Mouse (Mus musculus) hindbrain, embryonic 15.5 days (tissue): Measurements from ENCODE around the gene Gpatch8. TPM values are rescaled to one million over a fixed set of nuclear protein-coding genes. Genes with fewer than 3 reads are reported as not detected.

ENCODE experiments used
- ATAC-seq: fragments of 200-750 bp; cut with Nextera tagmentation; 2 replicates; pipeline ENCODE4 v1.8.0; 2017; ENCODE audit warnings: low read depth, moderate number of reproducible peaks, moderate TSS enrichment; ENCODE audit not compliant: low FRiP score
- H3K27ac ChIP-seq: fragments of 300-500 bp; sonication (generic); replicated peaks from 2 replicates; pipeline ENCODE4 v1.5.1; 2015; ENCODE audit warnings: mild to moderate bottlenecking, inconsistent platforms
- H3K27me3 ChIP-seq: fragments of 300-500 bp; sonication (generic); 2 replicates; pipeline ENCODE4 v1.6.1; 2015; ENCODE audit warnings: control low read depth, inconsistent platforms
- H3K36me3 ChIP-seq: fragments of 300-500 bp; sonication (generic); 2 replicates; pipeline ENCODE4 v1.6.1; 2015; ENCODE audit warnings: control low read depth, inconsistent platforms
- H3K4me1 ChIP-seq: fragments of 300-500 bp; sonication (generic); replicated peaks from 2 replicates; pipeline ENCODE4 v1.6.1; 2015; ENCODE audit warnings: control low read depth, inconsistent platforms
- H3K4me2 ChIP-seq: fragments of 300-500 bp; sonication (generic); 2 replicates; pipeline ENCODE4 v1.6.1; 2015; ENCODE audit warnings: moderate library complexity, mild to moderate bottlenecking, inconsistent platforms
- H3K4me3 ChIP-seq: fragments of 300-500 bp; sonication (generic); 2 replicates; pipeline ENCODE4 v1.5.1; 2015; ENCODE audit warnings: mild to moderate bottlenecking, inconsistent platforms
- H3K9ac ChIP-seq: fragments of 300-500 bp; sonication (generic); 2 replicates; pipeline ENCODE4 v1.6.1; 2015; ENCODE audit warnings: inconsistent platforms
- H3K9me3 ChIP-seq: fragments of 300-500 bp; sonication (generic); 2 replicates; pipeline ENCODE4 v1.6.1; 2016; ENCODE audit warnings: control low read depth, inconsistent platforms
- WGBS: fragments of 180-500 bp; shearing (Covaris S2); methylation state at CpG from one replicate; pipeline ENCODE4 v1.1.7; 2015; 5-methylcytosine and 5-hydroxymethylcytosine counted together
- polyA plus RNA-seq: library from polyadenylated mRNA; unstranded; fragments of >200 nt; fragmentation: Nextera tagmentation; extraction: Ambion mirVana; gene quantifications from 2 replicates; pipeline ENCODE4 v1.2.1, GENCODE M21; 2015

Gpatch8 gene
- polyA plus RNA-seq, 1 experiment from 2014 or later, result 66.6 TPM

DNA sequence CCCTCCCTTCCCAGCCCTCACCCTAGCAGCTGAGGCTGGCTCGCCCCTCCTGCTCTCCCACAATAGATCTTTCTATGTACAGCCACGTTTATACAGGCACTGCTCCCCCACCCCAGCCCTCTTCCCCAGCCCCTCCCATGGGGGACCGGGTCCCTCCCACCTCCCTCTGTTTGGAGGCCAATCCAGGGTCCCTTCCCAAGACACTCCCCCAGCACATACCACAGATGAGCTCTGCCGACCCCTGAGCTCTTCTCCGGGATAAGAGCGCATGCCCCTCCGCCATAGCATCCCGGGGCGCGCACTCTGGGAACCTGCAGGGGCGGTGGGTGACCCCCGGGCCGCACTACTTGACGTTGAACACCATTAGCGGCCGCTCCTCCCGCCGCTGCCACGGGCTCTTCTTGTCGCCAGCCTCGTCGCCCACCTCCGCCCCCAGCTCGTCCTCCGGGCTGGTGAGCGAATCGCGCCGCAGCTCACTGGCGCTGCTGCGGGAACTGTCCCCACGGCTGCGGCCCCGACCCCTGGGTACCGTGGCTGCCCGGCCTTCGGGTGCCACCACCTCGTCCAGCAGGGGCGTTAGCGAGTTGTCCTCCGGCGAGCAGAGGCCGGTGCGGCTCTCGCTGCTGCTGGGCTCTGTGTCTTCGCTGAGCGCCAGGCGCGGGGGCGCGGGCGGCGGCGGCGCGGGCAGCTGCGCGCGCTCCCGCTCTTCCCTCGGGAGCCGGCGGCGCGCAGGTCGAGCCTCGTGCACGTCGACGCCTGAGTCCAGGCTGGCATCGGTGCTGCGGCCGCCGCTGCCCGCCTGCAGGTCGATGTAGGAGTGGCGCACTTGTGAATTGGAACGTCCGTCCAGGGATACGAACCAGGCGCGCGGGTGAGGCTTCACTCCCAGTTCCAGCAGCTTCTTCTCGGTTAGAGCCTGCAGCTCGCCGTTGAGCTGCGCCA, 118.8 kb downstream of the Gpatch8 start:
- Histone ChIP-seq H3K4me3 (peak overlapping the region; percentile 28), H3K4me1 (peaks cover 38% of the 10 kb centered on the region), H3K27ac (0 out of 2 replicates have a peak overlapping the region, but pooled peaks have one; percentile 25), H3K36me3 (peaks cover 55% of the 10 kb centered on the region), H3K27me3 (no peaks in the 10 kb centered on the region), H3K9me3 (no peaks in the 10 kb centered on the region), H3K4me2 (peak overlapping the region; percentile 51), H3K9ac (peak overlapping the region; percentile 18)
- ATAC-seq, result no peak; the same call in 1 of the 2 replicates
- 6% methylated on average over 80 of the region's 87 CpGs for WGBS

GRCm38 (mm10) chr11:102436471-102436790, 119.8 kb downstream of the Gpatch8 start:
- H3K9me3 ChIP-seq, result no peaks in the 10 kb centered on the region
- H3K27ac ChIP-seq, result no peak overlapping the region
- H3K4me3 ChIP-seq, result no peak overlapping the region
- H3K36me3 ChIP-seq, result peaks cover 50% of the 10 kb centered on the region
- WGBS, result 87% methylated on average over 10 of the region's 10 CpGs
- H3K4me2 ChIP-seq, result no peak overlapping the region
- H3K4me1 ChIP-seq, result peaks cover 42% of the 10 kb centered on the region
- H3K27me3 ChIP-seq, result no peaks in the 10 kb centered on the region
- no peak for ATAC-seq
- H3K9ac ChIP-seq, result no peak overlapping the region

- no peak overlapping the region for H3K4me3 ChIP-seq
- no peak overlapping the region for H3K9ac ChIP-seq
- H3K36me3 ChIP-seq, result peaks cover 46% of the 10 kb centered on the region
- H3K27ac ChIP-seq, result no peak overlapping the region
- peaks cover 45% of the 10 kb centered on the region for H3K4me1 ChIP-seq
- no peaks in the 10 kb centered on the region for H3K27me3 ChIP-seq
- no peaks in the 10 kb centered on the region for H3K9me3 ChIP-seq
- no peak for ATAC-seq
- H3K4me2 ChIP-seq, result no peak overlapping the region
- 88% methylated on average over 18 of the region's 18 CpGs for WGBS
These were observed 120.3 kb downstream of the Gpatch8 start for GRCm38 (mm10) chr11:102435754-102436470.

DNA sequence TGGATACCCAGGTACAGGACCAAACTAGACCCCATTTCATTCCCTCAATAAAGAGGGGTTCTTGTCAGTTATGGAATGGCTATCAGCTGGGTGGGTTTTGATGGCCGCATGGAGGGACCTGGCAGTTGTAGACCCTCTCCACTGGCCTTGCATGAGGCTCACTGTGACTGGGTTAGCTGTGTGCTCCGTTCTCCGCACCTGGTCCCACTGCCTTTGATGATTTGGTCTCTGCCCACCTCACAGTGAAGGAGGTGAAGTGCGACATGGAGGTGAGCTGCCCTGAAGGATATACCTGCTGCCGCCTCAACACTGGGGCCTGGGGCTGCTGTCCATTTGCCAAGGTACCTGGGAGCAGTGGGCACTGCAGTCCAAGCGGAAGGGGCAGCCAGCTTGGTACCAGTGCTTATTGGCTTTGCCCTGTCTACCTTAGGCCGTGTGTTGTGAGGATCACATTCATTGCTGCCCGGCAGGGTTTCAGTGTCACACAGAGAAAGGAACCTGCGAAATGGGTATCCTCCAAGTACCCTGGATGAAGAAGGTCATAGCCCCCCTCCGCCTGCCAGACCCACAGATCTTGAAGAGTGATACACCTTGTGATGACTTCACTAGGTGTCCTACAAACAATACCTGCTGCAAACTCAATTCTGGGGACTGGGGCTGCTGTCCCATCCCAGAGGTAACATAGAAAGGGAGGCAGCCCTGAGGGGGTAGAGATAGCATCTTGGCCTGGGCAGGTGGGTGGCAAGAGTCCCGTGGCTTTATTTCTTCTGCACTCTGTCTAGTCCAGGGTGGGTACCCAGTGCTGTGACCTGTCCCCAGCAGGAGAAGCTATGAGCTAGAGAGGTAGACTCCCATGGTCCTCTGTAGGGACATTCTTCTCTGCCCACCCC, 121.1 kb downstream of the Gpatch8 start:
- Histone ChIP-seq H3K9me3 (no peaks in the 10 kb centered on the region), H3K36me3 (peaks cover 39% of the 10 kb centered on the region), H3K9ac (no peak overlapping the region), H3K27ac (no peak overlapping the region), H3K4me2 (no peak overlapping the region), H3K4me3 (no peak overlapping the region), H3K4me1 (peaks cover 49% of the 10 kb centered on the region), H3K27me3 (no peaks in the 10 kb centered on the region)
- WGBS, result 94% methylated on average over 11 of the region's 11 CpGs
- no peak for ATAC-seq

DNA sequence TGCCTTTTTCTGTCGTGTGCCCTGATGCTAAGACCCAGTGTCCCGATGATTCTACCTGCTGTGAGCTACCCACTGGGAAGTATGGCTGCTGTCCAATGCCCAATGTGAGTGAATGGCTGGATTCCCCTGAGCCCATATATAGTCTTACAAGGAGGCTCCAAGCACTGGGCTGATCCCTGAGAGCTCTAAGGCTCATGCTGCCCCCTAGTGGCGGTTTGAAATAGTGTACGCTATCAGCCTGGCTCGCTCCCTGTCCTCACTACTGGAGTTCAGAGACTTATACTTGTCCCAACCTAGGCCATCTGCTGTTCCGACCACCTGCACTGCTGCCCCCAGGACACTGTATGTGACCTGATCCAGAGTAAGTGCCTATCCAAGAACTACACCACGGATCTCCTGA, 121.8 kb downstream of the Gpatch8 start:
- WGBS, result 8% methylated on average over 7 of the region's 7 CpGs
- Histone ChIP-seq H3K9me3 (no peaks in the 10 kb centered on the region), H3K4me2 (no peak overlapping the region), H3K27ac (0 out of 2 replicates have a peak overlapping the region, but pooled peaks have one; percentile 4), H3K4me3 (no peak overlapping the region), H3K36me3 (peaks cover 33% of the 10 kb centered on the region), H3K27me3 (no peaks in the 10 kb centered on the region), H3K4me1 (peaks cover 56% of the 10 kb centered on the region), H3K9ac (no peak overlapping the region)
- ATAC-seq, result peak; percentile 38

DNA sequence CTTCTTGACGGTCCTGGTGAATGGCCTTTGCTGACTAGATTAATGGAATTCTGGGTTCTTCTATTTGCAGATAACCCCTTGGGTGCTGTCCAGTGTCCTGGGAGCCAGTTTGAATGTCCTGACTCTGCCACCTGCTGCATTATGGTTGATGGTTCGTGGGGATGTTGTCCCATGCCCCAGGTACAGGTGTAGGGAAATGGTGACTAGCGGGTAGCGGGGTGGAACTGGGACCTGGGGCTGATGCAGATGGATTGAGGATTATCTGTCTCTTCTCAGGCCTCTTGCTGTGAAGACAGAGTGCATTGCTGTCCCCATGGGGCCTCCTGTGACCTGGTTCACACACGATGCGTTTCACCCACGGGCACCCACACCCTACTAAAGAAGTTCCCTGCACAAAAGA, 122.3 kb downstream of the Gpatch8 start:
- Histone ChIP-seq H3K9me3 (no peaks in the 10 kb centered on the region), H3K27me3 (no peaks in the 10 kb centered on the region), H3K9ac (no peak overlapping the region), H3K36me3 (peaks cover 27% of the 10 kb centered on the region), H3K4me2 (no peak overlapping the region), H3K27ac (0 out of 2 replicates have a peak overlapping the region, but pooled peaks have one; percentile 4), H3K4me1 (peaks cover 52% of the 10 kb centered on the region), H3K4me3 (no peak overlapping the region)
- 88% methylated on average over 7 of the region's 7 CpGs for WGBS
- ATAC-seq, result no peak

DNA sequence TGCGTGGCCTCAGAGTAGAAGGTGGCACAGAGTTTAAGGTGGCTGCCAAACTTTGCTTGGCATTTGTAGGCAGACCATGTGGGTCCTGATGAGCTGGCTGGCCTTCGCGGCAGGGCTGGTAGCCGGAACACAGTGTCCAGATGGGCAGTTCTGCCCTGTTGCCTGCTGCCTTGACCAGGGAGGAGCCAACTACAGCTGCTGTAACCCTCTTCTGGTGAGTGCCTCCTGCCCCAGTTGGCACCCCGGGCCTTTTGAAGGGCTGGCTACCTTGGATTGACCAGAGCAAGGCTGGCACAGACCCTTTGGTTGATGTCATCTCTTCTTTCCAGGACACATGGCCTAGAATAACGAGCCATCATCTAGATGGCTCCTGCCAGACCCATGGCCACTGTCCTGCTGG, 123.3 kb downstream of the Gpatch8 start:
- H3K27ac ChIP-seq, result no peak overlapping the region
- H3K4me3 ChIP-seq, result no peak overlapping the region
- no peaks in the 10 kb centered on the region for H3K9me3 ChIP-seq
- H3K36me3 ChIP-seq, result peaks cover 22% of the 10 kb centered on the region
- no peak overlapping the region; the same call in 1 of the 2 replicates for H3K4me2 ChIP-seq
- 81% methylated on average over 6 of the region's 6 CpGs for WGBS
- ATAC-seq, result no peak
- peaks cover 42% of the 10 kb centered on the region for H3K4me1 ChIP-seq
- H3K27me3 ChIP-seq, result no peaks in the 10 kb centered on the region
- no peak overlapping the region for H3K9ac ChIP-seq

- peaks cover 22% of the 10 kb centered on the region for H3K36me3 ChIP-seq
- H3K9me3 ChIP-seq, result no peaks in the 10 kb centered on the region
- no peaks in the 10 kb centered on the region for H3K27me3 ChIP-seq
- no peak overlapping the region for H3K9ac ChIP-seq
- WGBS, result 62% methylated on average over 16 of the region's 16 CpGs
- no peak for ATAC-seq
- no peak overlapping the region for H3K4me2 ChIP-seq
- no peak overlapping the region for H3K27ac ChIP-seq
- H3K4me1 ChIP-seq, result peaks cover 36% of the 10 kb centered on the region
- no peak overlapping the region for H3K4me3 ChIP-seq
These were observed 123.9 kb downstream of the Gpatch8 start for GRCm38 (mm10) chr11:102432115-102432843.

GRCm38 (mm10) chr11:102431728-102432114, 124.5 kb downstream of the Gpatch8 start:
- H3K4me2 ChIP-seq, result no peak overlapping the region
- no peaks in the 10 kb centered on the region for H3K9me3 ChIP-seq
- WGBS, result 81% methylated on average over 3 of the region's 3 CpGs
- H3K36me3 ChIP-seq, result peaks cover 20% of the 10 kb centered on the region
- H3K4me3 ChIP-seq, result no peak overlapping the region
- H3K9ac ChIP-seq, result no peak overlapping the region
- ATAC-seq, result no peak
- H3K27me3 ChIP-seq, result no peaks in the 10 kb centered on the region
- peaks cover 31% of the 10 kb centered on the region for H3K4me1 ChIP-seq
- no peak overlapping the region for H3K27ac ChIP-seq

DNA sequence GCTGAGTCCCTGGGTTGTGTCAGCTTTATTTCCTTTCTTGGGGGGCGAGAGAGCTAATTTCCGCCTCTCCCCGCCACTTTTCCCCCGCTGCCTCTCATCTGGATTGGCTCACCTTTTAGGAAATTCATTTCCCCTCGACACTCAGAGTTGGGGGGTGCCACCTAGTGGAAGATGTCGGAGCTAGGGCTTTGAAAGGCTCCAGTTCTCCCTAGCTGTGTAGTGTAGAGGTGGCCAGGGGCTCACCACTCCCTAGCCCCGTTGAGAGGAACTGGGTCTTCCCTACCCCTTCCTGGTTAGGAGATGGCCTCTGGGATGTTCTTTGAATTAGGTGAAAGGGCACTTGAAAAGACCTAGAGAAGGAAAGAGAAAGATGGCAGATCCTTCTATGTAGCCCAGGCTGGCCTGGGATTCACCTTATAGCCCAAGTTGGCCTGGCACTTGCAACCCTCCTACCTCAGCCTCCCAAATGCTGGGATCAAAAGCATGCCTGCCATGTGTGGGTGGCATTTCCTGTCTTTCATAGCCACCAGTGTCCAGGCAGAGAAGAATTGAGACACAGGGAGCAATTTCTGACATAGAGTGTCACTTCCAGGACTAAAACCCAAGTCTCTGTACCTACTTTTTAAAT, 125.1 kb downstream of the Gpatch8 start:
- Histone ChIP-seq H3K4me1 (peaks cover 31% of the 10 kb centered on the region), H3K9me3 (no peaks in the 10 kb centered on the region), H3K27me3 (no peaks in the 10 kb centered on the region), H3K9ac (peak overlapping the region; percentile 63), H3K36me3 (peaks cover 15% of the 10 kb centered on the region), H3K4me3 (peak overlapping the region; percentile 72), H3K27ac (peak overlapping the region; percentile 69), H3K4me2 (peak overlapping the region; percentile 95)
- 0% methylated on average over 7 of the region's 7 CpGs for WGBS
- peak; percentile 43; the same call in 1 of the 2 replicates for ATAC-seq
